Comparison of ENCODE assay signal across 10 mouse cellular contexts in genomic region chr5:92441494-92441893, GRCm38 (mm10). TPM values are rescaled to one million over a fixed set of nuclear protein-coding genes. Genes with fewer than 3 reads are reported as not detected.
DNase-seq lines count a peak whose midpoint lies in the region; ATAC-seq and TF ChIP-seq lines count a peak whose summit lies in the region.
"Had no signal": no experiment of that assay in that cellular context is flagged by ENCODE, and none has a peak within 500 bp of the region (broad histone marks: within the 10 kb centered on the region; RNA-seq: fewer than 3 reads in every experiment).

No protein-coding gene starts in this region.

- no peak for TF ChIP-seq EP300 in CH12.LX (IDR thresholded peaks at IDR 0.05; ENCODE audit: low read length)
- 0 out of 2 replicates have a peak, but pooled peaks have one; percentile 40 for TF ChIP-seq EP300 in heart, adult 2 months (IDR thresholded peaks at IDR 0.05; ENCODE audit: insufficient read depth, low read depth, low read length)

- H3K27me3 ChIP-seq in CH12.LX (replicated peaks) = no peaks in the 10 kb centered on the region
- no peaks in the 10 kb centered on the region for H3K27me3 ChIP-seq in heart, adult 2 months (ENCODE audit: control insufficient read depth, insufficient read depth, low read length)
- H3K27me3 ChIP-seq in liver, embryonic 16.5 days (ENCODE audit: control insufficient read depth, insufficient read depth, low read depth, low read length) = no peaks in the 10 kb centered on the region
- no peaks in the 10 kb centered on the region for H3K27me3 ChIP-seq in hindbrain, embryonic 12.5 days
- H3K27me3 ChIP-seq: embryonic facial prominence, embryonic 13.5 days had no signal

- no peak for TF ChIP-seq RAD21 in CH12.LX (IDR thresholded peaks at IDR 0.05; ENCODE audit: low read depth, low read length)

- no peak overlapping the region for H3K27ac ChIP-seq in CH12.LX (ENCODE audit: insufficient read depth, low read depth)
- H3K27ac ChIP-seq in heart, adult 2 months = peak overlapping the region; percentile 1; the same call in 1 of the 2 replicates
- H3K27ac ChIP-seq in liver, embryonic 16.5 days (ENCODE audit: low read length) = no peak overlapping the region
- no peak overlapping the region for H3K27ac ChIP-seq in hindbrain, embryonic 12.5 days
- H3K27ac ChIP-seq: embryonic facial prominence, embryonic 13.5 days had no signal

- TF ChIP-seq POLR2A in CH12.LX (IDR thresholded peaks at IDR 0.05; ENCODE audit: low read depth, low read length) = no peak
- no peak for TF ChIP-seq POLR2A in heart, adult 2 months (IDR thresholded peaks at IDR 0.05; ENCODE audit: insufficient read depth, low read depth, low read length)

- no peak overlapping the region for H3K4me2 ChIP-seq in CH12.LX (ENCODE audit: insufficient read depth, low read depth, poor library complexity, severe bottlenecking)
- no peak overlapping the region for H3K4me2 ChIP-seq in liver, embryonic 16.5 days (ENCODE audit: low read depth, low read length)
- no peak overlapping the region for H3K4me2 ChIP-seq in hindbrain, embryonic 12.5 days (replicated peaks)
- H3K4me2 ChIP-seq: embryonic facial prominence, embryonic 13.5 days had no signal

- no peaks in the 10 kb centered on the region for H3K79me2 ChIP-seq in CH12.LX (replicated peaks; ENCODE audit: control insufficient read depth, extremely low read depth, insufficient read depth, poor library complexity, severe bottlenecking)
- no peaks in the 10 kb centered on the region for H3K79me2 ChIP-seq in heart, adult 2 months (replicated peaks; ENCODE audit: control insufficient read depth, insufficient read depth, low read length)

- no peak for TF ChIP-seq CTCF in CH12.LX (conservative IDR thresholded peaks at IDR 0.05 in 1 of 2, IDR thresholded peaks at IDR 0.05 in 1 of 2; ENCODE audit: low read depth in 2 of 2, low read length in 2 of 2)
- no peak for TF ChIP-seq CTCF in heart, adult 2 months (IDR thresholded peaks at IDR 0.05)

- intact Hi-C loops in heart, adult 2 months (cut with DNase I) = no loop called here

- no peak overlapping the region for H3K4me3 ChIP-seq in CH12.LX (replicated peaks in 1 of 3; ENCODE audit: low read depth in 2 of 3, low read length in 2 of 3, poor library complexity in 1 of 3)
- no peak overlapping the region for H3K4me3 ChIP-seq in heart, adult 2 months
- H3K4me3 ChIP-seq in liver, embryonic 16.5 days (ENCODE audit: low read depth, low read length) = no peak overlapping the region
- no peak overlapping the region for H3K4me3 ChIP-seq in hindbrain, embryonic 12.5 days
- H3K4me3 ChIP-seq: embryonic facial prominence, embryonic 13.5 days had no signal

- WGBS in heart, adult 2 months = 49% methylated on average over 5 of the region's 5 CpGs
- 59% methylated on average over 5 of the region's 5 CpGs for WGBS in liver, embryonic 16.5 days (ENCODE audit: insufficient replicate concordance)
- WGBS in hindbrain, embryonic 12.5 days = 84% methylated on average over 5 of the region's 5 CpGs

- in situ Hi-C loops in CH12.LX (cut with MboI; ENCODE audit: low pct_ligation_motif_present, low pct_unique_long_range_greater_than_20kb, low sequenced_read_pairs) = loop anchor here (10.0 kb wide), 1 partner anchor 63 kb away; the partner anchor contains the start of gene Scarb2

- H3K36me3 ChIP-seq in CH12.LX (replicated peaks in 1 of 2; ENCODE audit: control insufficient read depth in 1 of 2, insufficient read depth in 1 of 2, low read length in 1 of 2) = peaks cover 3 to 18% of the 10 kb centered on the region in 2 experiments
- H3K36me3 ChIP-seq in heart, adult 2 months (ENCODE audit: control insufficient read depth, insufficient read depth, low read length) = no peaks in the 10 kb centered on the region; the same call in 1 of the 2 replicates
- H3K36me3 ChIP-seq in liver, embryonic 16.5 days (ENCODE audit: control insufficient read depth, insufficient read depth) = no peaks in the 10 kb centered on the region; the same call in 1 of the 2 replicates
- peaks cover 15% of the 10 kb centered on the region for H3K36me3 ChIP-seq in hindbrain, embryonic 12.5 days

- dilution Hi-C loops in CH12.LX (cut with MboI; ENCODE audit: extremely low pct_ligation_motif_present, extremely low pct_unique_long_range_greater_than_20kb, low sequenced_read_pairs) = no loop called here

- peak; percentile 21 for DNase-seq in CH12.LX (ENCODE audit: extremely low read depth)
- peak; percentile 73 for DNase-seq in adrenal gland, postnatal 10 days
- DNase-seq in heart, adult 2 months = peak; percentile 50 to 68
- DNase-seq in thymus, postnatal 10 days (ENCODE audit: low spot score in 2 of 2) = no peak
- DNase-seq in cerebellum, adult 8-10 months = no peak
- DNase-seq: thymus, postnatal 4 days had no signal

- H3K9me3 ChIP-seq in CH12.LX (replicated peaks; ENCODE audit: low read length) = no peaks in the 10 kb centered on the region
- no peaks in the 10 kb centered on the region for H3K9me3 ChIP-seq in liver, embryonic 16.5 days (replicated peaks; ENCODE audit: control insufficient read depth, low read length)
- no peaks in the 10 kb centered on the region for H3K9me3 ChIP-seq in hindbrain, embryonic 12.5 days (replicated peaks)
- H3K9me3 ChIP-seq: embryonic facial prominence, embryonic 13.5 days had no signal

- H3K9ac ChIP-seq in CH12.LX (ENCODE audit: insufficient read depth, low read depth) = no peak overlapping the region; the same call in 1 of the 2 replicates
- no peak overlapping the region for H3K9ac ChIP-seq in heart, adult 2 months (ENCODE audit: low read depth, low read length)
- no peak overlapping the region for H3K9ac ChIP-seq in liver, embryonic 16.5 days (ENCODE audit: low read depth, low read length)
- no peak overlapping the region for H3K9ac ChIP-seq in hindbrain, embryonic 12.5 days
- H3K9ac ChIP-seq: embryonic facial prominence, embryonic 13.5 days had no signal

- ATAC-seq in liver, embryonic 16.5 days (ENCODE audit: low read depth) = peak; percentile 51; the same call in 1 of the 2 replicates
- ATAC-seq in megakaryocyte-erythroid progenitor cell, adult 5-6 weeks (replicated peaks; ENCODE audit: low FRiP score, low TSS enrichment, poor library complexity, severe bottlenecking) = no peak
- ATAC-seq in hindbrain, embryonic 12.5 days (ENCODE audit: low FRiP score) = no peak

- peaks cover 2 to 17% of the 10 kb centered on the region in 2 experiments; a peak in 3 of 4 replicates for H3K4me1 ChIP-seq in CH12.LX (ENCODE audit: control insufficient read depth in 1 of 2, insufficient read depth in 2 of 2)
- H3K4me1 ChIP-seq in heart, adult 2 months (ENCODE audit: control insufficient read depth, insufficient read depth, low read length) = no peaks in the 10 kb centered on the region
- H3K4me1 ChIP-seq in liver, embryonic 16.5 days (ENCODE audit: control insufficient read depth, low read depth, low read length) = peaks cover 15% of the 10 kb centered on the region; the same call in 1 of the 2 replicates
- H3K4me1 ChIP-seq in hindbrain, embryonic 12.5 days = no peaks in the 10 kb centered on the region
- H3K4me1 ChIP-seq: embryonic facial prominence, embryonic 13.5 days had no signal

TF ChIP-seq in CH12.LX, 34 proteins besides CTCF, POLR2A, EP300 and RAD21:
- TF ChIP-seq MXI1 (IDR thresholded peaks at IDR 0.05; ENCODE audit: low read depth, low read length) (no peak), JUN (IDR thresholded peaks at IDR 0.05; ENCODE audit: insufficient read depth, low read depth, low read length) (no peak), TCF12 (IDR thresholded peaks at IDR 0.05; ENCODE audit: low read depth, low read length) (no peak), ZC3H11A (IDR thresholded peaks at IDR 0.05; ENCODE audit: low read depth, low read length) (no peak), ZKSCAN1 (IDR thresholded peaks at IDR 0.05; ENCODE audit: borderline replicate concordance, low read depth, low read length) (no peak), CHD2 (IDR thresholded peaks at IDR 0.05; ENCODE audit: low read length) (peak; percentile 80)

RNA-seq across cellular contexts. Expression of gene Nup54, which starts 6.5 kb away (rescaled TPM):
- total RNA-seq in CH12.LX (2012; rRNA removed) (41.9 and 43.7 TPM in 2 replicates), CH12.LX (2014; rRNA removed) (90.5 and 101 TPM in 2 replicates)
- 66.4 and 72.5 TPM in 2 replicates for polyA plus RNA-seq in CH12.LX (2012; ENCODE audit: insufficient read length, low read depth)
- total RNA-seq in adrenal gland, postnatal 10 days (2021) = 10 to 100 TPM; 30.3 to 34.0 TPM
- total RNA-seq in heart, adult 2 months (2021) = 10 to 100 TPM; 14.5 to 20.9 TPM
- polyA plus RNA-seq in heart, adult 2 months (2012; rRNA removed) = 11.1 and 19.9 TPM in 2 replicates
- polyA plus RNA-seq in liver, embryonic 16.5 days (2015; fragmentation: Nextera tagmentation; extraction: Ambion mirVana) = 23.0 and 28.0 TPM in 2 replicates
- 75.8 and 80.0 TPM in 2 replicates for total RNA-seq in megakaryocyte-erythroid progenitor cell, adult 5-6 weeks (2014; fragmentation: Nextera tagmentation)
- 99.1 and 106 TPM in 2 replicates for total RNA-seq in megakaryocyte-erythroid progenitor cell, adult 5-6 weeks (2017)
- polyA plus RNA-seq in hindbrain, embryonic 12.5 days (2016; fragmentation: Nextera tagmentation; extraction: Ambion mirVana) = 46.2 and 59.8 TPM in 2 replicates

Comparison
In these comparisons a context has a peak if more than half of its experiments do, and no peak if none do; other contexts are left out.
1. DNase-seq: peak in CH12.LX (single experiment), adrenal gland, postnatal 10 days (single experiment) and heart, adult 2 months (2 of 2); none in thymus, postnatal 10 days (0 of 2) and cerebellum, adult 8-10 months (single experiment).